Mouse (Mus musculus): ENCODE data around the gene Dcp1b. TPM values are rescaled to one million over a fixed set of nuclear protein-coding genes. Genes with fewer than 3 reads are reported as not detected.
A peak's percentile ranks its signal among the peaks of the same experiment; 100 is the strongest.

Gene Dcp1b
- polyA plus RNA-seq, 1 experiment from 2014 or later, result 14.1 TPM

GRCm38 (mm10) chr6:119233066-119233465, 58.0 kb downstream of the Dcp1b start:
- Histone ChIP-seq H3K4me2 (ENCODE audit: low read length) (no peak overlapping the region), H3K27me3 (replicated peaks; ENCODE audit: control insufficient read depth, insufficient read depth, low read length) (no peaks in the 10 kb centered on the region), H3K27ac (ENCODE audit: low read depth, low read length) (no peak overlapping the region), H3K9ac (ENCODE audit: low read length) (no peak overlapping the region), H3K4me3 (ENCODE audit: low read depth, low read length) (no peak overlapping the region), H3K36me3 (ENCODE audit: control insufficient read depth, insufficient read depth, low read length) (no peaks in the 10 kb centered on the region), H3K4me1 (ENCODE audit: control insufficient read depth, insufficient read depth, low read length) (peaks cover 9% of the 10 kb centered on the region; the same call in 1 of the 2 replicates), H3K9me3 (replicated peaks; ENCODE audit: control insufficient read depth, low read length) (no peaks in the 10 kb centered on the region)
- ATAC-seq, result no peak
- no peak for DNase-seq (ENCODE audit: low spot score)
- 51% methylated on average over 3 of the region's 3 CpGs for WGBS

- no peak overlapping the region for H3K9ac ChIP-seq (ENCODE audit: low read length)
- peaks cover 9% of the 10 kb centered on the region; the same call in 1 of the 2 replicates for H3K4me1 ChIP-seq (ENCODE audit: control insufficient read depth, insufficient read depth, low read length)
- WGBS, result 86% methylated on average over 5 of the region's 5 CpGs
- H3K27me3 ChIP-seq (replicated peaks; ENCODE audit: control insufficient read depth, insufficient read depth, low read length), result no peaks in the 10 kb centered on the region
- no peak overlapping the region for H3K27ac ChIP-seq (ENCODE audit: low read depth, low read length)
- no peak overlapping the region for H3K4me2 ChIP-seq (ENCODE audit: low read length)
- H3K36me3 ChIP-seq (ENCODE audit: control insufficient read depth, insufficient read depth, low read length), result no peaks in the 10 kb centered on the region
- ATAC-seq (no peak), DNase-seq (ENCODE audit: low spot score) (no peak)
- no peaks in the 10 kb centered on the region for H3K9me3 ChIP-seq (replicated peaks; ENCODE audit: control insufficient read depth, low read length)
- no peak overlapping the region for H3K4me3 ChIP-seq (ENCODE audit: low read depth, low read length)
These were observed 60.4 kb downstream of the Dcp1b start for GRCm38 (mm10) chr6:119235441-119235840.

- no peak within 1 kb of the TSS for H3K9ac ChIP-seq (ENCODE audit: low read length)
- no peaks in the 10 kb centered on the region for H3K9me3 ChIP-seq (replicated peaks; ENCODE audit: control insufficient read depth, low read length)
- ATAC-seq, result no peak
- no peak within 1 kb of the TSS for H3K4me3 ChIP-seq (ENCODE audit: low read depth, low read length)
- H3K27me3 ChIP-seq (replicated peaks; ENCODE audit: control insufficient read depth, insufficient read depth, low read length), result no peaks in the 10 kb centered on the region
- DNase-seq (ENCODE audit: low spot score), result no peak
- WGBS, result 64% methylated on average over 1 of the region's 1 CpGs
- peaks cover 9% of the 10 kb centered on the region; the same call in 1 of the 2 replicates for H3K4me1 ChIP-seq (ENCODE audit: control insufficient read depth, insufficient read depth, low read length)
- H3K4me2 ChIP-seq (ENCODE audit: low read length), result no peak within 1 kb of the TSS
- peak within 1 kb of the TSS; percentile 31; the same call in 1 of the 2 replicates for H3K27ac ChIP-seq (ENCODE audit: low read depth, low read length)
- H3K36me3 ChIP-seq (ENCODE audit: control insufficient read depth, insufficient read depth, low read length), result no peaks in the 10 kb centered on the region
These were observed 61.2 kb downstream of the Dcp1b start, which contains the start of gene Cacna2d4 for GRCm38 (mm10) chr6:119236241-119236640. Gene Cacna2d4, plus strand, starts transcription at chr6:119236526.

- Histone ChIP-seq H3K27me3 (replicated peaks; ENCODE audit: control insufficient read depth, insufficient read depth, low read length) (no peaks in the 10 kb centered on the region), H3K4me2 (ENCODE audit: low read length) (no peak overlapping the region), H3K4me3 (ENCODE audit: low read depth, low read length) (no peak overlapping the region), H3K9ac (ENCODE audit: low read length) (no peak overlapping the region), H3K9me3 (replicated peaks; ENCODE audit: control insufficient read depth, low read length) (no peaks in the 10 kb centered on the region), H3K27ac (ENCODE audit: low read depth, low read length) (peak overlapping the region; percentile 31; the same call in 1 of the 2 replicates), H3K36me3 (ENCODE audit: control insufficient read depth, insufficient read depth, low read length) (no peaks in the 10 kb centered on the region), H3K4me1 (ENCODE audit: control insufficient read depth, insufficient read depth, low read length) (peaks cover 9% of the 10 kb centered on the region; the same call in 1 of the 2 replicates)
- DNase-seq (ENCODE audit: low spot score), result peak; percentile 85
- 33% methylated on average over 8 of the region's 8 CpGs for WGBS
- peak; percentile 95 for ATAC-seq
These were observed 62.5 kb downstream of the Dcp1b start for GRCm38 (mm10) chr6:119237427-119237989.

GRCm38 (mm10) chr6:119239341-119240005, 64.4 kb downstream of the Dcp1b start:
- Histone ChIP-seq H3K9ac (ENCODE audit: low read length) (no peak overlapping the region), H3K36me3 (ENCODE audit: control insufficient read depth, insufficient read depth, low read length) (no peaks in the 10 kb centered on the region), H3K4me3 (ENCODE audit: low read depth, low read length) (no peak overlapping the region), H3K27me3 (replicated peaks; ENCODE audit: control insufficient read depth, insufficient read depth, low read length) (no peaks in the 10 kb centered on the region), H3K9me3 (replicated peaks; ENCODE audit: control insufficient read depth, low read length) (no peaks in the 10 kb centered on the region), H3K27ac (ENCODE audit: low read depth, low read length) (no peak overlapping the region), H3K4me2 (ENCODE audit: low read length) (no peak overlapping the region), H3K4me1 (ENCODE audit: control insufficient read depth, insufficient read depth, low read length) (peaks cover 9% of the 10 kb centered on the region; the same call in 1 of the 2 replicates)
- ATAC-seq (no peak), DNase-seq (ENCODE audit: low spot score) (no peak)
- 89% methylated on average over 5 of the region's 5 CpGs for WGBS

- ATAC-seq, result no peak
- peaks cover 9% of the 10 kb centered on the region; the same call in 1 of the 2 replicates for H3K4me1 ChIP-seq (ENCODE audit: control insufficient read depth, insufficient read depth, low read length)
- H3K9me3 ChIP-seq (replicated peaks; ENCODE audit: control insufficient read depth, low read length), result no peaks in the 10 kb centered on the region
- no peaks in the 10 kb centered on the region for H3K36me3 ChIP-seq (ENCODE audit: control insufficient read depth, insufficient read depth, low read length)
- no peak overlapping the region for H3K4me2 ChIP-seq (ENCODE audit: low read length)
- H3K9ac ChIP-seq (ENCODE audit: low read length), result no peak overlapping the region
- no peaks in the 10 kb centered on the region for H3K27me3 ChIP-seq (replicated peaks; ENCODE audit: control insufficient read depth, insufficient read depth, low read length)
- H3K27ac ChIP-seq (ENCODE audit: low read depth, low read length), result no peak overlapping the region
- H3K4me3 ChIP-seq (ENCODE audit: low read depth, low read length), result no peak overlapping the region
- no peak for DNase-seq (ENCODE audit: low spot score)
- 86% methylated on average over 7 of the region's 7 CpGs for WGBS
These were observed 65.2 kb downstream of the Dcp1b start for GRCm38 (mm10) chr6:119240256-119240655.

GRCm38 (mm10) chr6:119240871-119241705, 66.0 kb downstream of the Dcp1b start:
- Histone ChIP-seq H3K27me3 (replicated peaks; ENCODE audit: control insufficient read depth, insufficient read depth, low read length) (no peaks in the 10 kb centered on the region), H3K27ac (ENCODE audit: low read depth, low read length) (no peak overlapping the region), H3K36me3 (ENCODE audit: control insufficient read depth, insufficient read depth, low read length) (no peaks in the 10 kb centered on the region), H3K4me1 (ENCODE audit: control insufficient read depth, insufficient read depth, low read length) (peaks cover 9% of the 10 kb centered on the region; the same call in 1 of the 2 replicates), H3K4me3 (ENCODE audit: low read depth, low read length) (no peak overlapping the region), H3K9ac (ENCODE audit: low read length) (no peak overlapping the region), H3K9me3 (replicated peaks; ENCODE audit: control insufficient read depth, low read length) (no peaks in the 10 kb centered on the region; the same call in 1 of the 2 replicates), H3K4me2 (ENCODE audit: low read length) (no peak overlapping the region)
- DNase-seq (ENCODE audit: low spot score) (no peak), ATAC-seq (no peak)
- WGBS, result 75% methylated on average over 21 of the region's 21 CpGs

GRCm38 (mm10) chr6:119246082-119246481, 71.0 kb downstream of the Dcp1b start:
- ATAC-seq (no peak), DNase-seq (ENCODE audit: low spot score) (no peak)
- H3K4me2 ChIP-seq (ENCODE audit: low read length), result no peak overlapping the region
- H3K36me3 ChIP-seq (ENCODE audit: control insufficient read depth, insufficient read depth, low read length), result no peaks in the 10 kb centered on the region
- 61% methylated on average over 2 of the region's 2 CpGs for WGBS
- H3K27ac ChIP-seq (ENCODE audit: low read depth, low read length), result no peak overlapping the region
- H3K9me3 ChIP-seq (replicated peaks; ENCODE audit: control insufficient read depth, low read length), result no peaks in the 10 kb centered on the region; the same call in 1 of the 2 replicates
- no peak overlapping the region for H3K9ac ChIP-seq (ENCODE audit: low read length)
- no peaks in the 10 kb centered on the region for H3K27me3 ChIP-seq (replicated peaks; ENCODE audit: control insufficient read depth, insufficient read depth, low read length)
- H3K4me3 ChIP-seq (ENCODE audit: low read depth, low read length), result no peak overlapping the region
- no peaks in the 10 kb centered on the region for H3K4me1 ChIP-seq (ENCODE audit: control insufficient read depth, insufficient read depth, low read length)

Measured in forebrain, embryonic 14.5 days (tissue).